In the genomic region with DNA sequence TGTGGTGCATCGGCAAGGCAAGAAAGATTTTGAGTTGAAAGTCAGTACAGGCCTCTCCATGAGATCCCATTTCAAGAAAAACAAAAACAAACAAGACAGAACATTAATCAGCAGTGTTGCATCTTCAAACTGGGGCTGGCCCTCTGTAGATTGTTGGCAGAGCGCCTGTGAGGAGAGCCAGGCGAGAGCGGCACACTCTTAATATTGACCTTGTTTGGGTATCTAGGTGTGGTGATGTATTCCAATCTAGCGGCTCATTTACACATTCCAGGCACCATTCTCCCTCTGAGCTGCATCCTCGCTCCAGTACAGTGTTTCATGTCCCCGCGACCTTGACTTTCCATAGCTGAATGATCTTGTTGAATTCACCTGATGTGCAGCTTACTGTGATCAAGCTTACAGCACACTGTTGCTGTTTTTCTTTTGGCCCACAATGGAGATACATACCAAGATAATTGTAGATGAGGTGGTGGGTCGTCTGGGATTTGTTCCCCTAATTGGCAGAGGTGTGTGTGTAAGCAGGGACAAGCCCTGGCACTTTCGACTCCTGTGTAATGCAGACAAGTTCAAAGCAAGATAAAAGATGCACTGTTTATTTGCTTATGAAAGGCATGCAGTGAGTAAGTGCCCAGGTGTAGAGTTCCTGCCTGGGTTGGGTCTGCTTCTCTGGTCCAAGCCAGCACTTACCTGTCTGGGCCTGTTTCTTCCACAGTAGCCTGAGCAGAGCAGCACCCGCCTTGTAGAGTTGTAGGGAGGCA, we compare ENCODE assay signal across 11 mouse cellular contexts. TPM values are rescaled to one million over a fixed set of nuclear protein-coding genes. Genes with fewer than 3 reads are reported as not detected.
DNase-seq lines count a peak whose midpoint lies in the region; ATAC-seq and TF ChIP-seq lines count a peak whose summit lies in the region.
"Had no signal": no experiment of that assay in that cellular context is flagged by ENCODE, and none has a peak within 500 bp of the region (broad histone marks: within the 10 kb centered on the region; RNA-seq: fewer than 3 reads in every experiment).

No protein-coding gene starts in this region.

- no peaks in the 10 kb centered on the region for H3K9me3 ChIP-seq in stomach, embryonic 16.5 days (replicated peaks; ENCODE audit: control insufficient read depth, low read length)

- no peak overlapping the region for H3K4me3 ChIP-seq in gastrocnemius, adult 2 months
- H3K4me3 ChIP-seq in thymus, adult 2 months (ENCODE audit: control insufficient read depth, insufficient read depth, low read length), result no peak overlapping the region
- H3K4me3 ChIP-seq in stomach, embryonic 16.5 days (replicated peaks; ENCODE audit: low read length), result no peak overlapping the region

- TF ChIP-seq CTCF in gastrocnemius, adult 2 months (IDR thresholded peaks at IDR 0.05), result no peak
- TF ChIP-seq CTCF in thymus, adult 2 months (IDR thresholded peaks at IDR 0.05; ENCODE audit: borderline replicate concordance, control insufficient read depth, extremely low read depth, insufficient read depth, low read length, poor library complexity), result no peak

- 0 out of 2 replicates have a peak, but pooled peaks cover 2% of the 10 kb centered on the region for H3K4me1 ChIP-seq in thymus, adult 2 months (replicated peaks; ENCODE audit: control insufficient read depth, insufficient read depth, low read length)
- H3K4me1 ChIP-seq in stomach, embryonic 16.5 days (ENCODE audit: control insufficient read depth, insufficient read depth, low read length), result peaks cover 28% of the 10 kb centered on the region

- intact Hi-C loops in gastrocnemius, adult 2 months (cut with DNase I), result no loop called here
- intact Hi-C loops in gastrocnemius, postnatal 36 days (cut with DNase I), result no loop called here

- no peak for TF ChIP-seq POLR2A in thymus, adult 2 months (IDR thresholded peaks at IDR 0.05; ENCODE audit: control insufficient read depth, extremely low read depth, insufficient read depth, low read length, poor library complexity)

- peaks cover 10% of the 10 kb centered on the region for H3K36me3 ChIP-seq in thymus, adult 2 months (ENCODE audit: control insufficient read depth, insufficient read depth, low read length)
- peaks cover 2% of the 10 kb centered on the region; the same call in 1 of the 2 replicates for H3K36me3 ChIP-seq in stomach, embryonic 16.5 days (ENCODE audit: control insufficient read depth, insufficient read depth, low read length)

- peak; percentile 41; the same call in 1 of the 2 replicates for ATAC-seq in stomach, embryonic 16.5 days (ENCODE audit: insufficient read depth, low FRiP score)

- no peak overlapping the region for H3K4me2 ChIP-seq in stomach, embryonic 16.5 days (ENCODE audit: low read depth, low read length)

- no peak for DNase-seq in gastrocnemius, adult 2 months
- DNase-seq in gastrocnemius, adult 18-20 months (ENCODE audit: low spot score), result no peak
- DNase-seq in thymus, adult 2 months, result no peak
- no peak for DNase-seq in thymus, postnatal 14 days
- DNase-seq in kidney, adult 9 months, result peak; percentile 45
- DNase-seq in MN1 (ENCODE audit: low spot score), result no peak
- no peak for DNase-seq in gastrocnemius, postnatal 36 days
- DNase-seq: cerebellum, adult 9-10 months; layer of hippocampus, postnatal 36 days; lung, postnatal 36 days had no signal

- peak overlapping the region; percentile 5; the same call in 1 of the 2 replicates for H3K27ac ChIP-seq in gastrocnemius, adult 2 months
- H3K27ac ChIP-seq in thymus, adult 2 months (ENCODE audit: control insufficient read depth, insufficient read depth, low read length), result peak overlapping the region; percentile 29; the same call in 1 of the 2 replicates
- peak overlapping the region; percentile 94 for H3K27ac ChIP-seq in stomach, embryonic 16.5 days (ENCODE audit: low read length)

- 95% methylated on average over 11 of the region's 11 CpGs for WGBS in thymus, adult 2 months
- WGBS in stomach, embryonic 16.5 days, result 65% methylated on average over 11 of the region's 11 CpGs

- H3K9ac ChIP-seq in stomach, embryonic 16.5 days (ENCODE audit: low read length), result 0 out of 2 replicates have a peak overlapping the region, but pooled peaks have one; percentile 3

- H3K27me3 ChIP-seq in thymus, adult 2 months (ENCODE audit: control insufficient read depth, insufficient read depth, low read length), result no peaks in the 10 kb centered on the region
- H3K27me3 ChIP-seq in stomach, embryonic 16.5 days (ENCODE audit: control insufficient read depth, insufficient read depth, low read length), result no peaks in the 10 kb centered on the region

RNA-seq across cellular contexts. Expression of gene Gpr107, which starts 11.4 kb away (rescaled TPM):
- total RNA-seq in gastrocnemius, adult 2 months (2021), result 10 to 100 TPM; 24.5 to 29.0 TPM
- total RNA-seq in gastrocnemius, adult 18-20 months (2021), result 10 to 100 TPM; 21.7 to 23.4 TPM
- 33.2 and 34.6 TPM in 2 replicates for polyA plus RNA-seq in thymus, adult 2 months (2012; rRNA removed)
- 34.8 and 39.3 TPM in 2 replicates for polyA plus RNA-seq in stomach, embryonic 16.5 days (2015; fragmentation: Nextera tagmentation; extraction: Ambion mirVana)
- 10 to 100 TPM; 19.2 to 23.8 TPM for total RNA-seq in gastrocnemius, postnatal 36 days (2021)

RNA-seq across cellular contexts. Expression of gene Fnbp1, which starts 21.7 kb away (rescaled TPM):
- 10 to 100 TPM in 1 of 2 experiments, 1 to 10 TPM in 1; 7.9 to 13.2 TPM for total RNA-seq in gastrocnemius, adult 2 months (2021)
- 10 to 100 TPM in 1 of 2 experiments, 1 to 10 TPM in 1; 9.2 to 11.9 TPM for total RNA-seq in gastrocnemius, adult 18-20 months (2021)
- polyA plus RNA-seq in thymus, adult 2 months (2012; rRNA removed), result 148 and 160 TPM in 2 replicates
- polyA plus RNA-seq in stomach, embryonic 16.5 days (2015; fragmentation: Nextera tagmentation; extraction: Ambion mirVana), result 34.6 and 36.8 TPM in 2 replicates
- total RNA-seq in gastrocnemius, postnatal 36 days (2021), result 10 to 100 TPM; 10.6 to 10.7 TPM

Comparison
In these comparisons a context has a peak if more than half of its experiments do, and no peak if none do; other contexts are left out.
1. H3K27ac ChIP-seq: peak in every context shown above with its lines; median percentile 94 in stomach, embryonic 16.5 days; 29 in thymus, adult 2 months; 5 in gastrocnemius, adult 2 months.